Mouse (Mus musculus) MEL (cell line): Measurements from ENCODE around the gene Ptgdr. TPM values are rescaled to one million over a fixed set of nuclear protein-coding genes. Genes with fewer than 3 reads are reported as not detected.
"Not testable (repeated sequence)": the region's sequence is repeated elsewhere in the genome, so short reads cannot be mapped to it uniquely, and the experiment has no call there.

Experiments used
- DNase-seq: peaks from one replicate; pipeline ENCODE4 v3.0.0; 2011; ENCODE audit warnings: low read depth, low spot score
- H3K27ac ChIP-seq: 2 replicates; pipeline ENCODE4 v1.5.1; 2012; ENCODE audit warnings: low read depth, mild to moderate bottlenecking, control low read depth, low read length, moderate library complexity; ENCODE audit not compliant: control insufficient read depth
- H3K27me3 ChIP-seq, 2 experiments: fragments of 150-350 bp in 1 of 2; sonication (generic) in 1 of 2; 2 replicates each; pipeline ENCODE4 v1.6.1; 2012; ENCODE audit warnings: low read length in 2 of 2, mild to moderate bottlenecking in 2 of 2, improper control_type of control experiment in 1 of 2, moderate library complexity in 1 of 2; ENCODE audit not compliant: insufficient read depth in 2 of 2, control insufficient read depth in 1 of 2
- H3K36me3 ChIP-seq, 2 experiments: 2 replicates each; pipeline ENCODE4 v1.6.1; 2012 to 2014; ENCODE audit warnings: low read length in 2 of 2, improper control_type of control experiment in 1 of 2, inconsistent platforms in 1 of 2, mild to moderate bottlenecking in 1 of 2; ENCODE audit not compliant: insufficient read depth in 2 of 2, control insufficient read depth in 1 of 2
- H3K4me1 ChIP-seq, 2 experiments: fragments of 150-350 bp in 1 of 2; sonication (generic) in 1 of 2; 2 replicates each; pipeline ENCODE4 v1.6.1; 2012; ENCODE audit warnings: low read length in 2 of 2, improper control_type of control experiment in 1 of 2, mild to moderate bottlenecking in 1 of 2; ENCODE audit not compliant: insufficient read depth in 2 of 2, control insufficient read depth in 1 of 2
- H3K4me3 ChIP-seq, 2 experiments: fragments of 150-350 bp in 1 of 2; sonication (generic) in 1 of 2; 2 replicates each; pipeline ENCODE4 v1.5.1; 2012; ENCODE audit warnings: low read depth in 2 of 2, low read length in 2 of 2, mild to moderate bottlenecking in 2 of 2, moderate library complexity in 2 of 2, control low read depth in 1 of 2, improper control_type of control experiment in 1 of 2; ENCODE audit not compliant: control insufficient read depth in 1 of 2, insufficient read depth in 1 of 2
- H3K79me2 ChIP-seq: 2 replicates; pipeline ENCODE4 v1.6.1; 2012; ENCODE audit warnings: mild to moderate bottlenecking, low read length, moderate library complexity; ENCODE audit not compliant: control insufficient read depth, poor library complexity, insufficient read depth
- H3K9ac ChIP-seq: 2 replicates; pipeline ENCODE4 v1.6.1; 2012; ENCODE audit warnings: low read depth, mild to moderate bottlenecking, control low read depth, low read length, moderate library complexity; ENCODE audit not compliant: control insufficient read depth, poor library complexity, severe bottlenecking
- H3K9me3 ChIP-seq: fragments of 150-350 bp; sonication (generic); replicated peaks from 2 replicates; pipeline ENCODE4 v1.6.1; 2012; ENCODE audit warnings: mild to moderate bottlenecking, low read length, improper control_type of control experiment, moderate library complexity; ENCODE audit not compliant: insufficient read depth
- CHD1 ChIP-seq: IDR thresholded peaks from 2 replicates; pipeline ENCODE4 v1.6.1; 2012; ENCODE audit warnings: low read depth, mild to moderate bottlenecking, inconsistent platforms, low read length, improper control_type of control experiment
- CHD2 ChIP-seq: IDR thresholded peaks from 2 replicates; pipeline ENCODE4 v1.6.1; 2011; ENCODE audit warnings: low read length, improper control_type of control experiment
- E2F4 ChIP-seq: IDR thresholded peaks from 2 replicates; pipeline ENCODE4 v1.6.1; 2011; ENCODE audit warnings: low read depth, low read length, improper control_type of control experiment, borderline replicate concordance
- ELF1 ChIP-seq: IDR thresholded peaks from 2 replicates; pipeline ENCODE4 v1.6.1; 2014; ENCODE audit warnings: low read depth, mild to moderate bottlenecking, inconsistent platforms, low read length, improper control_type of control experiment, moderate library complexity
- GABPA ChIP-seq: IDR thresholded peaks from 2 replicates; pipeline ENCODE4 v1.6.1; 2012; ENCODE audit warnings: low read depth, mild to moderate bottlenecking, inconsistent platforms, low read length, improper control_type of control experiment, moderate library complexity
- GATA1 ChIP-seq: IDR thresholded peaks from 2 replicates; pipeline ENCODE4 v1.6.1; 2011; ENCODE audit warnings: low read depth, low read length, improper control_type of control experiment
- KAT2A ChIP-seq: conservative IDR thresholded peaks from 2 replicates; pipeline ENCODE4 v1.6.1; 2012; ENCODE audit warnings: low read depth, low read length, improper control_type of control experiment, inconsistent platforms
- MXI1 ChIP-seq: IDR thresholded peaks from 2 replicates; pipeline ENCODE4 v1.6.1; 2011; ENCODE audit warnings: mild to moderate bottlenecking, low read depth, low read length, improper control_type of control experiment
- MYC ChIP-seq: IDR thresholded peaks from 2 replicates; pipeline ENCODE4 v1.6.1; 2011; ENCODE audit warnings: low read depth, mild to moderate bottlenecking, low read length, improper control_type of control experiment, moderate library complexity
- POLR2AphosphoS5 ChIP-seq: IDR thresholded peaks from 2 replicates; pipeline ENCODE4 v1.6.1; 2012; ENCODE audit warnings: low read depth, borderline replicate concordance, mild to moderate bottlenecking, inconsistent platforms, low read length, moderate library complexity, mixed read lengths
- SMC3 ChIP-seq: IDR thresholded peaks from 2 replicates; pipeline ENCODE4 v1.6.1; 2011; ENCODE audit warnings: low read depth, low read length, improper control_type of control experiment
- TAL1 ChIP-seq: IDR thresholded peaks from 2 replicates; pipeline ENCODE4 v1.6.1; 2012; ENCODE audit warnings: mild to moderate bottlenecking, inconsistent platforms, low read length, moderate library complexity, mixed read lengths
- TBP ChIP-seq: IDR thresholded peaks from 2 replicates; pipeline ENCODE4 v1.8.0; 2011; ENCODE audit warnings: low read depth, low read length, improper control_type of control experiment
- UBTF ChIP-seq: IDR thresholded peaks from 2 replicates; pipeline ENCODE4 v1.6.1; 2012; ENCODE audit warnings: low read depth, mild to moderate bottlenecking, inconsistent platforms, low read length, improper control_type of control experiment, moderate library complexity, borderline replicate concordance; ENCODE audit not compliant: insufficient read depth
- ZC3H11A ChIP-seq: IDR thresholded peaks from 2 replicates; pipeline ENCODE4 v1.6.1; 2012; ENCODE audit warnings: low read depth, mild to moderate bottlenecking, inconsistent platforms, low read length, improper control_type of control experiment
- ZKSCAN1 ChIP-seq: IDR thresholded peaks from 2 replicates; pipeline ENCODE4 v1.6.1; 2012; ENCODE audit warnings: low read depth, mild to moderate bottlenecking, inconsistent platforms, low read length, improper control_type of control experiment, moderate library complexity
- polyA plus RNA-seq, 2 experiments: library from polyadenylated mRNA; stranded (reverse) in 1 of 2; unstranded in 1 of 2; fragments of >175 nt in 1 of 2; fragments of >200 nt in 1 of 2; gene quantifications; 2 replicates each; pipeline versions ENCODE4 v1.2.1 to v1.2.4; 2012; ENCODE audit warnings: low replicate concordance in 2 of 2, low read depth in 1 of 2; ENCODE audit not compliant: insufficient read length in 2 of 2, insufficient read depth in 1 of 2, missing spikeins in 1 of 2
- total RNA-seq: library from RNA; depleted of rRNA; stranded (reverse); fragments of 300-350 nt; gene quantifications from 2 replicates; pipeline ENCODE4 v1.2.3, GENCODE M21; 2012; rRNA removed

Ptgdr gene
- total and polyA plus RNA-seq, 3 experiments, result not detected

DNA sequence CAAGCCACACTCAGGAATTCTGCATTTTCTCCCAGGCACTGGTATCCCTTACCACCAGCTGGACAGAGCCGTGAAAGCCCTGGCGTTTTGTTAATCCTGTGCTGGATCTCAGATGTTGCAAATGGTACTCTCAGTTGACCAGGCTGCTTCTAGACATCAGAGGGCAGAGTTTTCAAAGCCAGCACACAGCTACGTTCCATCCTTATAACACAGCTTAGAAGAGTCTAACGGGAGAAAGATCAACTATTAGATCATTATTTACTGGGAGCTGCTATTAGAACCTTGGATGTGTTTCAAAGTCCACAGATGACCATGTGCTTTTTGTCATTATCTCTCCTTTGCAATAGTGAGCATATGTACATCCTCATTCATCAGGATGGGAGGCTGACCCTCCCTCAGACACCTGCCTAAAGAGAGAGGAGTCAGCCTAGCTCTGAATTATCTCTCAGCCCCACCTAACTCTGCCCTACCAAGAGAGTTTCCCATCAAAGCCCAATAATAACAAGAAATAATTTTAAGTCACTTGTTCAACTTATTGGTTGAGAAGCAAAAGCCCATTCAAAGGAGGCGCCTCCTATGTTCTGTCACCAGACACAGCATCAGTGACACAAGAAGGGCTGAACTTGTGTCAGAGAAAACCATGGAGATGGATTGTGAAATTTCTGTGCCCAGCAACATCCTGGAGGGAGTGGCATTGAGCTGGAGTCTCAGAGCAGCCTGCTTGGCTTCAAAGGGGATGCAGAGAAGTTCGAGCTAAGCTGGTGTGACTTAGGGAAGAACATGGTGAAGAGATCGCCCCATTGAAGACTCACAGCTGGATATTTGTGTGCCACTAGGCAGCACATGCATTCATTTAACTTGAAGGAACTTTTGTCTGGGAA is 37.8 kb downstream of the Ptgdr start:
- H3K9me3 ChIP-seq, result no peaks in the 10 kb centered on the region
- no peak overlapping the region for H3K9ac ChIP-seq
- H3K4me1 ChIP-seq, result no peaks in the 10 kb centered on the region
- TF ChIP-seq ZKSCAN1 (no peak), GATA1 (no peak), GABPA (no peak), SMC3 (no peak), CHD2 (no peak), ZC3H11A (no peak), CHD1 (no peak), UBTF (no peak), POLR2AphosphoS5 (no peak), ELF1 (no peak), TAL1 (no peak), MYC (no peak), E2F4 (no peak), KAT2A (no peak), MXI1 (no peak), TBP (no peak)
- no peaks in the 10 kb centered on the region for H3K27me3 ChIP-seq
- no peaks in the 10 kb centered on the region for H3K79me2 ChIP-seq
- DNase-seq, result no peak
- H3K27ac ChIP-seq, result no peak overlapping the region
- H3K4me3 ChIP-seq, result no peak overlapping the region
- no peaks in the 10 kb centered on the region for H3K36me3 ChIP-seq

DNA sequence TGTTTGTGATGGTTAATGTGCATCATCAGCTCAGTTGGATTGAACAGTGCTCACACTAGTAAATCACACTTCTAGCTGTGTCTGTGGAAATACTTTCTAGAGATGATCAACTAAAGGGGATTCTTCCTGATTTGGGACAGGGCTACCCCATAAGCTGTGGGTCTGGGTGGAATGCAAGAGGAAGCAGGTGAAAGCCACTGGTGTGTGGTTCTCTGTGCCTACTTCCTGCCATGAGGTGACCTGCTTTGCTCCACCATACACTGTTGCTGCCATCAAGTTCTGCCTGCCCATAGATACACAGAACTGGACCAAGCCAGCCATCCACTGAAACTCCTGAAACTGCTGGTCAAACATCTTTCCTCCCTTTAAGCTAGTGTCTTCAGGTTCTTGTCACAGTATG is 46.0 kb downstream of the Ptgdr start:
- not testable (repeated sequence) for H3K4me3 ChIP-seq, H3K36me3 ChIP-seq, H3K27me3 ChIP-seq, H3K4me1 ChIP-seq, DNase-seq, H3K9ac ChIP-seq, H3K9me3 ChIP-seq, H3K27ac ChIP-seq, H3K79me2 ChIP-seq

Other genes with a start within 250 kb of the Ptgdr start
- not detected in 2 replicates for gene Gm5624, start 231.4 kb downstream of the Ptgdr start, total RNA-seq
- not detected for gene Gm5624, start 231.4 kb downstream of the Ptgdr start, polyA plus RNA-seq
- not detected in 2 replicates for gene Gm8257, start 152.9 kb downstream of the Ptgdr start, total RNA-seq
- gene Gm8257, start 152.9 kb downstream of the Ptgdr start, polyA plus RNA-seq, result under 1 TPM in 1 of 2 experiments, not detected in 1; 0.70 TPM
- not detected in 2 replicates for gene Gm8267, start 109.0 kb downstream of the Ptgdr start, total RNA-seq
- gene Gm8267, start 109.0 kb downstream of the Ptgdr start, polyA plus RNA-seq, result not detected
- gene Ptger2, start 128.8 kb upstream of the Ptgdr start, total RNA-seq, result not detected in 2 replicates
- gene Ptger2, start 128.8 kb upstream of the Ptgdr start, polyA plus RNA-seq, result not detected